Mouse (Mus musculus) heart, embryonic 15.5 days (tissue): ENCODE measurements around the gene Gm5152. TPM values are rescaled to one million over a fixed set of nuclear protein-coding genes. Genes with fewer than 3 reads are reported as not detected.
A peak's percentile ranks its signal among the peaks of the same experiment; 100 is the strongest.
"Not testable (repeated sequence)": the region's sequence is repeated elsewhere in the genome, so short reads cannot be mapped to it uniquely, and the experiment has no call there.

Source experiments
- ATAC-seq: fragments of 200-750 bp; cut with Nextera tagmentation; replicated peaks from 2 replicates; pipeline ENCODE4 v1.8.0; 2017; ENCODE audit warnings: low read depth, moderate TSS enrichment; ENCODE audit not compliant: insufficient number of reproducible peaks, insufficient read depth, low FRiP score
- H3K27ac ChIP-seq: fragments of 300-500 bp; sonication (generic); 2 replicates; pipeline ENCODE4 v1.5.1; 2015; ENCODE audit warnings: mild to moderate bottlenecking, inconsistent platforms
- H3K27me3 ChIP-seq: fragments of 300-500 bp; sonication (generic); 2 replicates; pipeline ENCODE4 v1.6.1; 2015; ENCODE audit warnings: inconsistent platforms
- H3K36me3 ChIP-seq: fragments of 300-500 bp; sonication (generic); 2 replicates; pipeline ENCODE4 v1.6.1; 2015; ENCODE audit warnings: mild to moderate bottlenecking, inconsistent platforms
- H3K4me1 ChIP-seq: fragments of 300-500 bp; sonication (generic); replicated peaks from 2 replicates; pipeline ENCODE4 v1.6.1; 2015; ENCODE audit warnings: inconsistent platforms
- H3K4me2 ChIP-seq: fragments of 300-500 bp; sonication (generic); 2 replicates; pipeline ENCODE4 v1.6.1; 2015; ENCODE audit warnings: inconsistent platforms, mild to moderate bottlenecking, moderate library complexity
- H3K4me3 ChIP-seq: fragments of 300-500 bp; sonication (generic); 2 replicates; pipeline ENCODE4 v1.5.1; 2015; ENCODE audit warnings: mild to moderate bottlenecking, inconsistent platforms
- H3K9ac ChIP-seq: fragments of 300-500 bp; sonication (generic); 2 replicates; pipeline ENCODE4 v1.6.1; 2015; ENCODE audit warnings: mild to moderate bottlenecking, inconsistent platforms
- H3K9me3 ChIP-seq: fragments of 300-500 bp; sonication (generic); replicated peaks from 2 replicates; pipeline ENCODE4 v1.6.1; 2016; ENCODE audit warnings: inconsistent platforms
- WGBS: fragments of 180-500 bp; shearing (Covaris S2); methylation state at CpG from one replicate; pipeline ENCODE4 v1.1.7; 2015; ENCODE audit warnings: mixed read lengths; 5-methylcytosine and 5-hydroxymethylcytosine counted together
- polyA plus RNA-seq: library from polyadenylated mRNA; unstranded; fragments of >200 nt; fragmentation: Nextera tagmentation; extraction: Ambion mirVana; gene quantifications from 2 replicates; pipeline ENCODE4 v1.2.1, GENCODE M21; 2015

The Gm5152 gene
- not detected in 2 replicates for polyA plus RNA-seq

GRCm38 (mm10) chr5:10246426-10246825 lies at the start of gene Gm5152:
Gene Gm5152, minus strand, starts transcription at chr5:10246526.
- not testable (repeated sequence) for H3K27me3 ChIP-seq, H3K4me2 ChIP-seq, H3K9me3 ChIP-seq, H3K36me3 ChIP-seq, H3K27ac ChIP-seq, ATAC-seq, H3K4me1 ChIP-seq, H3K9ac ChIP-seq, H3K4me3 ChIP-seq
- WGBS: no CpG with 5 or more reads among the region's 1 CpGs

GRCm38 (mm10) chr5:10254768-10255167 lies 8.4 kb upstream of the Gm5152 start:
- ATAC-seq: not testable (repeated sequence)

GRCm38 (mm10) chr5:10245770-10246169 lies 556 bp downstream of the Gm5152 start:
- not testable (repeated sequence) for ATAC-seq, H3K4me1 ChIP-seq, H3K36me3 ChIP-seq, H3K4me3 ChIP-seq, H3K9ac ChIP-seq, H3K4me2 ChIP-seq, H3K27ac ChIP-seq, H3K27me3 ChIP-seq, H3K9me3 ChIP-seq

More at GRCm38 (mm10) chr5:10254768-10255167, 8.4 kb upstream of the Gm5152 start:
- H3K27me3 ChIP-seq, H3K36me3 ChIP-seq, H3K9me3 ChIP-seq, H3K4me2 ChIP-seq, H3K4me3 ChIP-seq, H3K9ac ChIP-seq, H3K4me1 ChIP-seq, H3K27ac ChIP-seq: not testable (repeated sequence)
- 64% methylated on average over 1 of the region's 1 CpGs for WGBS

- not testable (repeated sequence) for H3K27ac ChIP-seq, H3K27me3 ChIP-seq, ATAC-seq, H3K36me3 ChIP-seq, H3K4me2 ChIP-seq, H3K9me3 ChIP-seq, H3K4me1 ChIP-seq, H3K9ac ChIP-seq, H3K4me3 ChIP-seq
- WGBS: 84% methylated on average over 3 of the region's 3 CpGs
Observed at GRCm38 (mm10) chr5:10240436-10240835, 5.9 kb downstream of the Gm5152 start.

- H3K4me1 ChIP-seq: no peaks in the 10 kb centered on the region
- no peaks in the 10 kb centered on the region for H3K27me3 ChIP-seq
- ATAC-seq: no peak
- no peaks in the 10 kb centered on the region for H3K9me3 ChIP-seq
- no peak overlapping the region for H3K9ac ChIP-seq
- no peak overlapping the region for H3K27ac ChIP-seq
- H3K4me3 ChIP-seq: no peak overlapping the region
- no peak overlapping the region for H3K4me2 ChIP-seq
- no peaks in the 10 kb centered on the region for H3K36me3 ChIP-seq
Observed at GRCm38 (mm10) chr5:10220317-10220716, 26.0 kb downstream of the Gm5152 start.

- ATAC-seq: no peak
- 84% methylated on average over 1 of the region's 1 CpGs for WGBS
- Histone ChIP-seq H3K4me2 (no peak overlapping the region), H3K4me1 (no peaks in the 10 kb centered on the region), H3K9ac (no peak overlapping the region), H3K4me3 (no peak overlapping the region), H3K27ac (no peak overlapping the region), H3K36me3 (no peaks in the 10 kb centered on the region), H3K9me3 (no peaks in the 10 kb centered on the region), H3K27me3 (no peaks in the 10 kb centered on the region)
Observed at GRCm38 (mm10) chr5:10203067-10203466, 43.3 kb downstream of the Gm5152 start.

GRCm38 (mm10) chr5:10196880-10197279 lies 49.4 kb downstream of the Gm5152 start:
- Histone ChIP-seq H3K9ac (no peak overlapping the region), H3K4me1 (peaks cover 2% of the 10 kb centered on the region; the same call in 1 of the 2 replicates), H3K27ac (peak overlapping the region; percentile 33; the same call in 1 of the 2 replicates), H3K4me2 (no peak overlapping the region), H3K36me3 (no peaks in the 10 kb centered on the region), H3K9me3 (no peaks in the 10 kb centered on the region), H3K27me3 (no peaks in the 10 kb centered on the region), H3K4me3 (no peak overlapping the region)
- WGBS: 29% methylated on average over 1 of the region's 1 CpGs
- ATAC-seq: peak; percentile 80
